Mouse (Mus musculus): ENCODE results near the gene B4galt1. TPM values are rescaled to one million over a fixed set of nuclear protein-coding genes. Genes with fewer than 3 reads are reported as not detected.
A peak's percentile ranks its signal among the peaks of the same experiment; 100 is the strongest.

Gene B4galt1
- polyA plus RNA-seq, 1 experiment from 2014 or later: 20.3 TPM

DNA sequence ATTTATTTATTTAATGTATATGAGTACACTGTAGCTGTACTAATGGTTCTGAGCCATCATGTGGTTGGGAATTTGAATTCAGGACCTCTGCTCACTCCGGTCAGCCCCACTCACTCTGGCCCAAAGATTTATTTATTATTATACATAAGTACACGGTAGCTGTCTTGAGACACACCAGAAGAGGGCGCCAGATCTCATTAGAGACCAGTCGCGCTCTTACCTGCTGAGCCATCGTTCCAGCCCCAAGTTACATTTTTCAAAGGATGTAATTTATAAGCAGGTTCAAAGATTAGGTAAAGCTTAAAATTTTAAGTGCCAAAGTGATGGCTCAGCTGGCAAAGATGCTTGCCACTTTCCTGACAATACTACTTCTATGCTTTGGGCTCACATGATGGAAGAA, 75.1 kb downstream of the B4galt1 start:
- no peak for ATAC-seq (ENCODE audit: low FRiP score)
- no peak overlapping the region for H3K4me2 ChIP-seq (replicated peaks)
- no peak overlapping the region for H3K27ac ChIP-seq
- no peak overlapping the region for H3K4me3 ChIP-seq
- H3K9ac ChIP-seq: no peak overlapping the region
- H3K4me1 ChIP-seq: 0 out of 2 replicates have a peak, but pooled peaks cover 3% of the 10 kb centered on the region
- H3K27me3 ChIP-seq: 0 out of 2 replicates have a peak, but pooled peaks cover 2% of the 10 kb centered on the region
- no peaks in the 10 kb centered on the region for H3K36me3 ChIP-seq
- no peaks in the 10 kb centered on the region for H3K9me3 ChIP-seq (replicated peaks)
- WGBS: 88% methylated on average over 6 of the region's 6 CpGs

DNA sequence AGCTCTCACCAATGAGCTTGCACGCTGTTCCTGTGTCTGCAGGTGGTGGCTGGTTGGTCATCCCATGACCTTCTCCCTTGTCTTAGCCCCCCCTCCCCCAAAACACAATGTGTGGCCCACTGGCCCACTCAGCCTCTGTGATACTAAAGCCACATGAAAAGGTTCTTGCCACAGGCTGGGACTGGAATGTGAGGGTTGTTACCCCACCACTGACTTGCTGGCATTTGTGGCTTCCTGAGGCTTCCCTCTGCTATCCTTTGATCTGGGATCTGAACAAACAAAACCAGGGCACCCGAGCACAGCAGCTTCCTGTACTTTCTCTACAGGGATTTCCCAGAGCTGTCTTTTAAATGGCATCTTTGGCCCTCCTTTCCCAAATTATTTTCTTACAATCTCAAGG, 76.7 kb downstream of the B4galt1 start:
- no peak for ATAC-seq (ENCODE audit: low FRiP score)
- 29% methylated on average over 2 of the region's 2 CpGs for WGBS
- 0 out of 2 replicates have a peak, but pooled peaks cover 2% of the 10 kb centered on the region for H3K27me3 ChIP-seq
- H3K4me2 ChIP-seq (replicated peaks): no peak overlapping the region
- H3K9ac ChIP-seq: no peak overlapping the region
- no peaks in the 10 kb centered on the region for H3K9me3 ChIP-seq (replicated peaks)
- H3K4me1 ChIP-seq: 0 out of 2 replicates have a peak, but pooled peaks cover 7% of the 10 kb centered on the region
- no peak overlapping the region; the same call in 1 of the 2 replicates for H3K27ac ChIP-seq
- no peaks in the 10 kb centered on the region for H3K36me3 ChIP-seq
- H3K4me3 ChIP-seq: no peak overlapping the region

DNA sequence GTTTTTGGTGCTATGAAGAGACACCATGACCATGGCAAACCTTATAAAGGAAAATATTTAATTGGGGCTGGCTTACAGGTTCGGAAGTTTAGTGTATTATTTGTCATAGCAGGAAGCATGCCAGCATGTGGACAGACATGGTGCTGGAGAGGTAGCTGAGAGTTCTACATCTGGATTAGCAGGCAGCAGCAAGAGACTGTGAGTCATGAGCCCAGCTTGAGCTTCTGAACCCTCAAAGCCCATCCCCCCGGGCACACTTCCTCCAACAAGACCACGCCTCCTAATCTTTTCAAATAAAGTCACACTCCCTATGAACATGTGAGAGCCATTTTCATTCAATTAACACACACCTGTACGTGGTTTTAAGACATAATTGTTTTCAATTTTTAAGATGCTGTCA, 77.4 kb downstream of the B4galt1 start:
- no peak overlapping the region for H3K4me3 ChIP-seq
- no peak for ATAC-seq (ENCODE audit: low FRiP score)
- no peaks in the 10 kb centered on the region for H3K36me3 ChIP-seq
- WGBS: 72% methylated on average over 4 of the region's 4 CpGs
- H3K27ac ChIP-seq: no peak overlapping the region
- H3K4me1 ChIP-seq: 0 out of 2 replicates have a peak, but pooled peaks cover 7% of the 10 kb centered on the region
- 0 out of 2 replicates have a peak, but pooled peaks cover 2% of the 10 kb centered on the region for H3K27me3 ChIP-seq
- no peaks in the 10 kb centered on the region for H3K9me3 ChIP-seq (replicated peaks)
- H3K4me2 ChIP-seq (replicated peaks): no peak overlapping the region
- no peak overlapping the region for H3K9ac ChIP-seq

DNA sequence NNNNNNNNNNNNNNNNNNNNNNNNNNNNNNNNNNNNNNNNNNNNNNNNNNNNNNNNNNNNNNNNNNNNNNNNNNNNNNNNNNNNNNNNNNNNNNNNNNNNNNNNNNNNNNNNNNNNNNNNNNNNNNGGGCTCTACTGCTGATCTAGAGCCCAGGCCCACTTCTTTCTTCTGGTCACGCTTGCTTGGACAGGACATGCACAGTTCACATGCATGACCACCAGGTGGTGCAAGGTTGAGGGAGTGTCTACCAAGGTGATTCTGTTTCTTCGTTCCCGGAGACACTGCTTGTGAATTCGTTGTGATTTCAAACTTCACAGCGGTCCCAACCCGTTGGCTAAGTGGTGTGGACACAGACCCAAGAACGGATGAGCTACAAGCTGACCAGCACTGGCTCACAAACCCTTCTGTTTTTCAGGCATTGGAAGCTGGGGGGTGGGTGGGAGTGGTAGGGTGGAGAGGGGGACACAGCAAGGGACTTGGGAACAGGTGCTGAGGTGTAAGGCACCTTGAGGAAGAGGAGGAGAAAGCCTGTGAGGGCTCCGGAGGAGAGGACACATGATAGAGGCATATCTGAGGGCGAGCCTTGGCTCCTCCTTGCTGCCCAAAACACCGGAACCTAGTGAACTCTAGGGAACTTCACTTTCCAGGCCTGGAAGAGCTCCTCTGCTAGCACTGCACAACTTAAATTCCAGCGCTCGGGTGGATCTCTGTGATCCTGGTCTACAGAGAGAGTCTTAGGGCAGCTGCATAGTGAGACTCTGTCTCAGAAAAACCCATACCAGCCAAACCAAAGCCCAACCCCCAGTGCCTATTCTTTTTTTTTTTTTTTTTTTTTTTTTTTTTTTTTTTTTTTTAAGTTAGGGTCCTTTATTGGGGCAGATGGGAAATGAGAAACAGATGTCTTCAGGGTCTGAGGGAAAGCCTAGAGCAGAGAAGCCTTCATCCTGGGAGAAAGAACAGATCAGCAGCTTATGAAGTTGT, 79.2 kb downstream of the B4galt1 start:
- H3K4me2 ChIP-seq (replicated peaks): peak overlapping the region; percentile 32
- H3K4me3 ChIP-seq: no peak overlapping the region
- peak; percentile 59; the same call in 1 of the 2 replicates for ATAC-seq (ENCODE audit: low FRiP score)
- 0 out of 2 replicates have a peak, but pooled peaks cover 7% of the 10 kb centered on the region for H3K4me1 ChIP-seq
- no peak overlapping the region for H3K9ac ChIP-seq
- 20% methylated on average over 12 of the region's 12 CpGs for WGBS
- 0 out of 2 replicates have a peak, but pooled peaks cover 2% of the 10 kb centered on the region for H3K27me3 ChIP-seq
- H3K9me3 ChIP-seq (replicated peaks): no peaks in the 10 kb centered on the region
- no peaks in the 10 kb centered on the region for H3K36me3 ChIP-seq
- no peak overlapping the region; the same call in 1 of the 2 replicates for H3K27ac ChIP-seq

DNA sequence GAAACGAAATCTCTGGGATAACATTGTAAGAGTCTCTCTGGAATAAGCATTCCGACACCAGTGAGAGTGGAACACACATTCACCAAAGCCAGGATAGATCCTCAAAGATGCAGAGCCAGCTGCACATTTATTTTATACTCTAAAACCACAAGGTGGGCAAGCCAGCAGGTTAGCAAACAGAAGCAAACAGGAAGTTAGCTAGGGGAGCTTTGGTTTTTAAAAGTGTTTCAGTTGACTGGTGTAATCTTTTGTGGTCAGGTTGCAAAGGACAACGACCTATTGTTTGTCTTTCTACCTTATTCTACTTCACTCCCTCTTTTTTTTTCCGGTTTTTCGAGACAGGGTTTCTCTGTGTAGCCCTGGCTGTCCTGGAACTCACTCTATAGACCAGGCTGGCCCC, 93.9 kb downstream of the B4galt1 start:
- no peak overlapping the region for H3K9ac ChIP-seq
- no peak overlapping the region for H3K4me3 ChIP-seq
- WGBS: 54% methylated on average over 5 of the region's 5 CpGs
- no peak overlapping the region for H3K27ac ChIP-seq
- no peak for ATAC-seq (ENCODE audit: low FRiP score)
- peaks cover 8% of the 10 kb centered on the region for H3K36me3 ChIP-seq
- H3K4me2 ChIP-seq (replicated peaks): no peak overlapping the region
- no peaks in the 10 kb centered on the region for H3K9me3 ChIP-seq (replicated peaks)
- peaks cover 10% of the 10 kb centered on the region for H3K27me3 ChIP-seq
- peaks cover 6% of the 10 kb centered on the region; the same call in 1 of the 2 replicates for H3K4me1 ChIP-seq

DNA sequence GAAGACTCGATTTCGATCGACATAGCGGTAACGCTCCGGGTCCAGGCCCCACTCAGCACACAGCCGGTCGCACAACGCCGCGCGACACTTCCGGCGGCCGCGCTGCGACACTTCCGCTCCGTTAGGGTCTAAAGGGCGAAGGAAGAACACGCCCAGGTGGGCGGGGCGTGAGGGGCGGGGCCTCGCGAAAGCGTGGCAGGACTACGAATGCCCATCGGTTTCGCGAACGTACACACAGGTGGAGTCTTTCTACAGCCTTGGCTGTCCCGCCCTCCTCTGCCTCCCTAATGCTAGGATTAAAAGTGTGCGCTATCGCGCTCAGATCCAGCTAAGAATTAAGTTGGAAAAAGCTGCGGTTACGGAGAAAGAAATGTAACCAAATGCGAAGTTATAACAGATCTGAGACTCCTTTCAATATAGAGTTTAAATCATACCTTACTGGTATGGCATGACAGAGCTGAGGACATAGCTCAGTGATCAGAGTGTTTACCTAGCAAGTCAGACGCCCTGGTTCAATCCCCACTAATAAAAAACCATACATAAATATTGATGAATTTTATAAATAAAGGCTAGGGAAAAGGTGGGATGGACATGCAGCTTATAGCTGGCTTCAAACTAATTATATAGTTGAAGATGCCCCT, 95.9 kb downstream of the B4galt1 start, which contains the start of gene Smu1:
Gene Smu1 (minus strand): TSS at position 144 of the 641 bp plus-strand sequence.
- Histone ChIP-seq H3K9ac (peak within 1 kb of the TSS; percentile 87), H3K27me3 (peaks cover 10% of the 10 kb centered on the region), H3K27ac (peak within 1 kb of the TSS; percentile 25; the same call in 1 of the 2 replicates), H3K4me3 (peak within 1 kb of the TSS; percentile 87), H3K4me1 (peaks cover 6% of the 10 kb centered on the region; the same call in 1 of the 2 replicates), H3K9me3 (replicated peaks) (no peaks in the 10 kb centered on the region), H3K4me2 (replicated peaks) (peak within 1 kb of the TSS; percentile 61), H3K36me3 (peaks cover 27% of the 10 kb centered on the region)
- under 1% methylated on average over 40 of the region's 40 CpGs for WGBS
- peak; percentile 98 for ATAC-seq (ENCODE audit: low FRiP score)

DNA sequence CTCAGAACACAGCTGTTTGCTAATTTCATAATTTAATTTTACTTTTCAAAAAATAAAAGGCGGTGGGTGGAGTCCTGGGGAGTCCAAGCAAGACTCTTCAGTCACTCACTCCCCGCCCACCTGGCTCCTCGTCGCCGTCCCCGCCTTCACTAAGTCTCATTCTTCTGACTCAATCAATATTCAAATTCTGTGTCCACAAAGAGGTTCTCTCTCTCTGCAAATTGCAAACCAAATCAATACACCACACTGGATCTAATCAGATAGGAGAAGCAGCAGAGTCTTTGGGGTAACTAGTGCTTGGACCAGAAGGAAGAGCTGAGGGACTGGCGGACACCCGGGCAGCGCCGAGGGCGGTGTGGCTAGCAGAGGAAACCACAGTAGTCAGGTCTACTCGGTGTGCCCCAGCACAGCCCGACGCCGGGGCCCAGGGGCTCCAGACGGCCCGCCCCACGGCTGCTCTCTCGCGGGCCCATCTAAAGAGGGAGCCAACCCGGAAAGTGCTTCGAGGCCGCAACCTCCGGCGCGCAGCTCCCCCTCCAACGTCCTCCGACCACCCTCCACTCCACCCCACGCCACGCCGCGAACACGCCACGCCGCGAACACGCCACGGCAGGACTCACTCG, 96.5 kb downstream of the B4galt1 start:
- peak overlapping the region; percentile 25; the same call in 1 of the 2 replicates for H3K27ac ChIP-seq
- no peaks in the 10 kb centered on the region for H3K9me3 ChIP-seq (replicated peaks)
- peak overlapping the region; percentile 87 for H3K4me3 ChIP-seq
- H3K27me3 ChIP-seq: peaks cover 10% of the 10 kb centered on the region
- ATAC-seq (ENCODE audit: low FRiP score): peak; percentile 90
- H3K36me3 ChIP-seq: peaks cover 32% of the 10 kb centered on the region
- WGBS: under 1% methylated on average over 39 of the region's 39 CpGs
- H3K9ac ChIP-seq: peak overlapping the region; percentile 87
- peaks cover 6% of the 10 kb centered on the region; the same call in 1 of the 2 replicates for H3K4me1 ChIP-seq
- H3K4me2 ChIP-seq (replicated peaks): peak overlapping the region; percentile 61

Small RNA genes lying within 50 kb of the gene (microRNA-seq; reads per million reads assigned to microRNA genes)
- gene Gm24112 (not detected), gene Gm25931 (not detected), gene Mir5123 (not detected)

Other genes starting within 250 kb of the B4galt1 start
- gene Aptx, start 150.8 kb downstream of the B4galt1 start, polyA plus RNA-seq (2016; fragmentation: Nextera tagmentation; extraction: Ambion mirVana): 52.6 and 54.2 TPM in 2 replicates
- gene Dnaja1, start 131.9 kb downstream of the B4galt1 start, polyA plus RNA-seq (2016; fragmentation: Nextera tagmentation; extraction: Ambion mirVana): 654 and 704 TPM in 2 replicates
- 135 and 137 TPM in 2 replicates for gene Smu1, start 96.1 kb downstream of the B4galt1 start, polyA plus RNA-seq (2016; fragmentation: Nextera tagmentation; extraction: Ambion mirVana)
- gene Spink4, start 66.0 kb upstream of the B4galt1 start, polyA plus RNA-seq (2016; fragmentation: Nextera tagmentation; extraction: Ambion mirVana): not detected in 2 replicates
- 239 and 246 TPM in 2 replicates for gene Bag1, start 94.3 kb upstream of the B4galt1 start, polyA plus RNA-seq (2016; fragmentation: Nextera tagmentation; extraction: Ambion mirVana)
- gene Chmp5, start 94.4 kb upstream of the B4galt1 start, polyA plus RNA-seq (2016; fragmentation: Nextera tagmentation; extraction: Ambion mirVana): 153 and 154 TPM in 2 replicates
- 110 and 111 TPM in 2 replicates for gene Nfx1, start 116.9 kb upstream of the B4galt1 start, polyA plus RNA-seq (2016; fragmentation: Nextera tagmentation; extraction: Ambion mirVana)
- gene Aqp7, start 194.1 kb upstream of the B4galt1 start, polyA plus RNA-seq (2016; fragmentation: Nextera tagmentation; extraction: Ambion mirVana): not detected in 2 replicates
- gene Aqp3, start 244.2 kb upstream of the B4galt1 start, polyA plus RNA-seq (2016; fragmentation: Nextera tagmentation; extraction: Ambion mirVana): 0.77 and 0.97 TPM in 2 replicates

All from hindbrain, embryonic 12.5 days (tissue).